Mouse (Mus musculus) ES-CJ7 (cell line): Measurements from ENCODE around the gene Lexm.
A peak's percentile ranks its signal among the peaks of the same experiment; 100 is the strongest.

Experiments used
- DNase-seq: peaks from one replicate; pipeline ENCODE4 v3.0.0; 2011; ENCODE audit warnings: low read depth, low spot score

Gene Lexm

GRCm38 (mm10) chr4:106582428-106583153 lies 34.5 kb downstream of the Lexm start:
- peak; percentile 36 for DNase-seq

GRCm38 (mm10) chr4:106581865-106582204 lies 35.2 kb downstream of the Lexm start:
- DNase-seq: no peak

- no peak for DNase-seq
Observed at GRCm38 (mm10) chr4:106581176-106581864, 35.7 kb downstream of the Lexm start.

GRCm38 (mm10) chr4:106577511-106577910 lies 39.5 kb downstream of the Lexm start:
- DNase-seq: no peak

GRCm38 (mm10) chr4:106575022-106575421 lies 42.0 kb downstream of the Lexm start:
- DNase-seq: no peak

- no peak for DNase-seq
Observed at GRCm38 (mm10) chr4:106571081-106571724, 45.8 kb downstream of the Lexm start.

GRCm38 (mm10) chr4:106569680-106570079 lies 47.4 kb downstream of the Lexm start:
- peak; percentile 71 for DNase-seq

- DNase-seq: no peak
Observed at GRCm38 (mm10) chr4:106564161-106564560, 52.9 kb downstream of the Lexm start.

- DNase-seq: no peak
Observed at GRCm38 (mm10) chr4:106562837-106563790, 53.9 kb downstream of the Lexm start.

- DNase-seq: no peak
Observed at GRCm38 (mm10) chr4:106562006-106562405, 55.0 kb downstream of the Lexm start.

- DNase-seq: peak; percentile 93
Observed at GRCm38 (mm10) chr4:106560846-106561781, 55.9 kb downstream of the Lexm start, which contains the start of gene Dhcr24. TSS of gene Dhcr24 (plus strand) at chr4:106561038.

- DNase-seq: peak; percentile 58
Observed at GRCm38 (mm10) chr4:106560213-106560845, 56.7 kb downstream of the Lexm start.

GRCm38 (mm10) chr4:106559343-106560212 lies 57.5 kb downstream of the Lexm start:
- no peak for DNase-seq

GRCm38 (mm10) chr4:106557978-106558377 lies 59.1 kb downstream of the Lexm start:
- DNase-seq: no peak

- DNase-seq: no peak
Observed at GRCm38 (mm10) chr4:106557262-106557661, 59.8 kb downstream of the Lexm start.

GRCm38 (mm10) chr4:106550516-106551166 lies 66.4 kb downstream of the Lexm start:
- no peak for DNase-seq

- DNase-seq: no peak
Observed at GRCm38 (mm10) chr4:106548113-106548512, 68.9 kb downstream of the Lexm start.

- DNase-seq: no peak
Observed at GRCm38 (mm10) chr4:106546896-106547295, 70.1 kb downstream of the Lexm start.
